Mouse (Mus musculus): ENCODE measurements at regions not wholly inside any gene's neighbourhood (a gene's known extent, or its start where the extent isn't known, plus 50 kb on each side); places are given as distances from the start of the nearest gene placed in this dataset.
A peak's percentile ranks its signal among the peaks of the same experiment; 100 is the strongest.

- H3K27ac ChIP-seq (replicated peaks) = no peak overlapping the region
- no peak overlapping the region for H3K4me2 ChIP-seq (replicated peaks)
- WGBS = 84% methylated on average over 6 of the region's 6 CpGs
- H3K9ac ChIP-seq (replicated peaks) = no peak overlapping the region
- no peaks in the 10 kb centered on the region for H3K27me3 ChIP-seq
- H3K4me3 ChIP-seq = no peak overlapping the region
- H3K36me3 ChIP-seq = no peaks in the 10 kb centered on the region
- ATAC-seq (replicated peaks) = no peak
- H3K4me1 ChIP-seq = no peaks in the 10 kb centered on the region
- no peaks in the 10 kb centered on the region for H3K9me3 ChIP-seq
These were observed 77.8 kb upstream of the Sestd1 start for GRCm38 (mm10) chr2:77358176-77358575.

- Histone ChIP-seq H3K9me3 (no peaks in the 10 kb centered on the region), H3K27me3 (no peaks in the 10 kb centered on the region), H3K27ac (replicated peaks) (no peak overlapping the region), H3K36me3 (no peaks in the 10 kb centered on the region), H3K4me3 (no peak overlapping the region), H3K9ac (replicated peaks) (no peak overlapping the region), H3K4me2 (replicated peaks) (no peak overlapping the region), H3K4me1 (no peaks in the 10 kb centered on the region)
- WGBS = 45% methylated on average over 10 of the region's 10 CpGs
- no peak for ATAC-seq (replicated peaks)
These were observed 76.4 kb upstream of the Sestd1 start for GRCm38 (mm10) chr2:77356798-77357197.

- Histone ChIP-seq H3K36me3 (no peaks in the 10 kb centered on the region), H3K9ac (replicated peaks) (no peak overlapping the region), H3K4me2 (replicated peaks) (no peak overlapping the region), H3K4me3 (no peak overlapping the region), H3K4me1 (no peaks in the 10 kb centered on the region), H3K9me3 (no peaks in the 10 kb centered on the region), H3K27me3 (no peaks in the 10 kb centered on the region), H3K27ac (replicated peaks) (no peak overlapping the region)
- 85% methylated on average over 8 of the region's 8 CpGs for WGBS
- ATAC-seq (replicated peaks) = no peak
These were observed 71.7 kb upstream of the Sestd1 start for GRCm38 (mm10) chr2:77351987-77352628.

GRCm38 (mm10) chr2:77347027-77347426 lies 66.6 kb upstream of the Sestd1 start:
- WGBS = 84% methylated on average over 5 of the region's 5 CpGs
- Histone ChIP-seq H3K36me3 (no peaks in the 10 kb centered on the region), H3K4me3 (no peak overlapping the region), H3K9ac (replicated peaks) (no peak overlapping the region), H3K9me3 (no peaks in the 10 kb centered on the region), H3K4me1 (no peaks in the 10 kb centered on the region), H3K27ac (replicated peaks) (no peak overlapping the region), H3K4me2 (replicated peaks) (no peak overlapping the region), H3K27me3 (no peaks in the 10 kb centered on the region)
- ATAC-seq (replicated peaks) = no peak

GRCm38 (mm10) chr2:77343736-77344440 lies 63.5 kb upstream of the Sestd1 start:
- no peaks in the 10 kb centered on the region for H3K27me3 ChIP-seq
- no peak for ATAC-seq (replicated peaks)

GRCm38 (mm10) chr2:77342416-77342815 lies 62.0 kb upstream of the Sestd1 start:
- H3K4me1 ChIP-seq = no peaks in the 10 kb centered on the region
- H3K36me3 ChIP-seq = no peaks in the 10 kb centered on the region
- no peaks in the 10 kb centered on the region for H3K9me3 ChIP-seq
- H3K27me3 ChIP-seq = no peaks in the 10 kb centered on the region
- no peak overlapping the region for H3K9ac ChIP-seq (replicated peaks)
- ATAC-seq (replicated peaks) = 0 out of 2 replicates have a peak, but pooled peaks have one; percentile 46
- 46% methylated on average over 2 of the region's 2 CpGs for WGBS
- H3K4me2 ChIP-seq (replicated peaks) = no peak overlapping the region
- H3K27ac ChIP-seq (replicated peaks) = no peak overlapping the region
- no peak overlapping the region for H3K4me3 ChIP-seq

More at GRCm38 (mm10) chr2:77343736-77344440, 63.5 kb upstream of the Sestd1 start:
- Histone ChIP-seq H3K4me2 (replicated peaks) (no peak overlapping the region), H3K9ac (replicated peaks) (no peak overlapping the region), H3K4me3 (no peak overlapping the region), H3K4me1 (no peaks in the 10 kb centered on the region), H3K9me3 (no peaks in the 10 kb centered on the region), H3K36me3 (no peaks in the 10 kb centered on the region), H3K27ac (replicated peaks) (no peak overlapping the region)
- WGBS = 90% methylated on average over 16 of the region's 16 CpGs

- H3K27ac ChIP-seq (replicated peaks) = no peak overlapping the region
- ATAC-seq (replicated peaks) = peak; percentile 72
- 51% methylated on average over 12 of the region's 12 CpGs for WGBS
- H3K4me3 ChIP-seq = no peak overlapping the region
- H3K4me2 ChIP-seq (replicated peaks) = no peak overlapping the region
- no peaks in the 10 kb centered on the region for H3K4me1 ChIP-seq
- H3K9me3 ChIP-seq = no peaks in the 10 kb centered on the region
- H3K36me3 ChIP-seq = no peaks in the 10 kb centered on the region
- no peaks in the 10 kb centered on the region for H3K27me3 ChIP-seq
- no peak overlapping the region for H3K9ac ChIP-seq (replicated peaks)
These were observed 61.4 kb upstream of the Sestd1 start for GRCm38 (mm10) chr2:77341575-77342332.

GRCm38 (mm10) chr2:77340076-77340475 lies 59.7 kb upstream of the Sestd1 start:
- no peaks in the 10 kb centered on the region for H3K27me3 ChIP-seq
- no peaks in the 10 kb centered on the region for H3K9me3 ChIP-seq
- H3K4me2 ChIP-seq (replicated peaks) = no peak overlapping the region
- H3K9ac ChIP-seq (replicated peaks) = no peak overlapping the region
- no peaks in the 10 kb centered on the region for H3K4me1 ChIP-seq
- 81% methylated on average over 6 of the region's 6 CpGs for WGBS
- no peak for ATAC-seq (replicated peaks)
- H3K36me3 ChIP-seq = no peaks in the 10 kb centered on the region
- no peak overlapping the region for H3K4me3 ChIP-seq
- no peak overlapping the region for H3K27ac ChIP-seq (replicated peaks)

- no peak overlapping the region for H3K4me2 ChIP-seq (replicated peaks)
- H3K36me3 ChIP-seq = no peaks in the 10 kb centered on the region
- H3K9me3 ChIP-seq = no peaks in the 10 kb centered on the region
- H3K9ac ChIP-seq (replicated peaks) = no peak overlapping the region
- WGBS = 59% methylated on average over 3 of the region's 3 CpGs
- H3K27ac ChIP-seq (replicated peaks) = no peak overlapping the region
- ATAC-seq (replicated peaks) = no peak
- H3K4me3 ChIP-seq = no peak overlapping the region
- H3K4me1 ChIP-seq = no peaks in the 10 kb centered on the region
- H3K27me3 ChIP-seq = no peaks in the 10 kb centered on the region
These were observed 57.5 kb upstream of the Sestd1 start for GRCm38 (mm10) chr2:77337786-77338406.

GRCm38 (mm10) chr2:77337318-77337717 lies 56.9 kb upstream of the Sestd1 start:
- Histone ChIP-seq H3K4me2 (replicated peaks) (no peak overlapping the region), H3K9me3 (no peaks in the 10 kb centered on the region), H3K9ac (replicated peaks) (no peak overlapping the region), H3K27me3 (no peaks in the 10 kb centered on the region), H3K36me3 (no peaks in the 10 kb centered on the region), H3K4me3 (no peak overlapping the region), H3K4me1 (no peaks in the 10 kb centered on the region), H3K27ac (replicated peaks) (no peak overlapping the region)
- ATAC-seq (replicated peaks) = no peak
- WGBS = 79% methylated on average over 3 of the region's 3 CpGs

- no peaks in the 10 kb centered on the region for H3K27me3 ChIP-seq
- ATAC-seq (replicated peaks) = no peak
- H3K9me3 ChIP-seq = no peaks in the 10 kb centered on the region
- no peaks in the 10 kb centered on the region for H3K4me1 ChIP-seq
- H3K27ac ChIP-seq (replicated peaks) = no peak overlapping the region
- no peaks in the 10 kb centered on the region for H3K36me3 ChIP-seq
- H3K9ac ChIP-seq (replicated peaks) = no peak overlapping the region
- H3K4me2 ChIP-seq (replicated peaks) = no peak overlapping the region
- no peak overlapping the region for H3K4me3 ChIP-seq
- WGBS = 75% methylated on average over 3 of the region's 3 CpGs
These were observed 56.4 kb upstream of the Sestd1 start for GRCm38 (mm10) chr2:77336810-77337209.

- H3K27me3 ChIP-seq = no peaks in the 10 kb centered on the region
These were observed 54.3 kb upstream of the Sestd1 start for GRCm38 (mm10) chr2:77334706-77335105.

More at GRCm38 (mm10) chr2:77334706-77335105, 54.3 kb upstream of the Sestd1 start:
- Histone ChIP-seq H3K4me3 (no peak overlapping the region), H3K4me2 (replicated peaks) (no peak overlapping the region), H3K9me3 (no peaks in the 10 kb centered on the region), H3K4me1 (no peaks in the 10 kb centered on the region), H3K36me3 (no peaks in the 10 kb centered on the region), H3K27ac (replicated peaks) (no peak overlapping the region), H3K9ac (replicated peaks) (no peak overlapping the region)
- WGBS = 83% methylated on average over 9 of the region's 9 CpGs
- no peak for ATAC-seq (replicated peaks)
